Mouse (Mus musculus) brain, embryonic 14.5 days (tissue): ENCODE data around the gene Cacna2d3.

Experiments used
- CTCF ChIP-seq: fragments of 200-500 bp; IDR thresholded peaks from 2 replicates; pipeline ENCODE4 v1.5.1; 2012; ENCODE audit warnings: inconsistent platforms, mild to moderate bottlenecking, moderate library complexity, borderline replicate concordance; ENCODE audit not compliant: insufficient read depth, insufficient read length; ENCODE audit errors: extremely low read depth
- POLR2A ChIP-seq: fragments of 200-500 bp; IDR thresholded peaks from 2 replicates; pipeline ENCODE4 v1.6.1; 2012; ENCODE audit warnings: mild to moderate bottlenecking, inconsistent platforms, borderline replicate concordance; ENCODE audit not compliant: poor library complexity, insufficient read depth, insufficient read length, severe bottlenecking; ENCODE audit errors: extremely low read depth

DNA sequence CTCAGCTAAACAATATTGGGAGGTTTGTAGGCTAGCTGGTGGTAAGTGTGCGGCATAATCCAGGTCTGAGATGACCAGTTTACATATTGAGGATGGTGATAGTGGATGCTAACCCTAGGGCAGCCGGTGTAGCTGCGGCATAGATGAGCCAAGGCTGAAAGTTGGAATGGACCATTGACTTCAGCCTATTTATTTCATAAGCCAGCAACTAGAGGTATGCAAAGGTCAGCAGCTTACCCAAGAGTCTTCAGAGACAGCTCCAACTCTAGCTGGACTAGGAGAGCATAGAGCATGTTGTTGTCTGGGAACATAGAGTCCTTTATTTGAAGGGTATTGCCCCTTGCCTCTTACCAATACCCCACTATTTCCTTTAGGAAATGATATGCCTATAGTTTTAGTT lies 725.1 kb downstream of the Cacna2d3 start:
- TF ChIP-seq CTCF: no peak
- TF ChIP-seq POLR2A: no peak
